Mouse (Mus musculus) kidney, postnatal 4 days (tissue): ENCODE data around the gene Cic.

Source experiments
- DNase-seq, 2 experiments: peaks; one replicate each; pipeline ENCODE4 v3.0.0; 2021; ENCODE audit warnings: mixed read lengths in 2 of 2

The Cic gene

DNA sequence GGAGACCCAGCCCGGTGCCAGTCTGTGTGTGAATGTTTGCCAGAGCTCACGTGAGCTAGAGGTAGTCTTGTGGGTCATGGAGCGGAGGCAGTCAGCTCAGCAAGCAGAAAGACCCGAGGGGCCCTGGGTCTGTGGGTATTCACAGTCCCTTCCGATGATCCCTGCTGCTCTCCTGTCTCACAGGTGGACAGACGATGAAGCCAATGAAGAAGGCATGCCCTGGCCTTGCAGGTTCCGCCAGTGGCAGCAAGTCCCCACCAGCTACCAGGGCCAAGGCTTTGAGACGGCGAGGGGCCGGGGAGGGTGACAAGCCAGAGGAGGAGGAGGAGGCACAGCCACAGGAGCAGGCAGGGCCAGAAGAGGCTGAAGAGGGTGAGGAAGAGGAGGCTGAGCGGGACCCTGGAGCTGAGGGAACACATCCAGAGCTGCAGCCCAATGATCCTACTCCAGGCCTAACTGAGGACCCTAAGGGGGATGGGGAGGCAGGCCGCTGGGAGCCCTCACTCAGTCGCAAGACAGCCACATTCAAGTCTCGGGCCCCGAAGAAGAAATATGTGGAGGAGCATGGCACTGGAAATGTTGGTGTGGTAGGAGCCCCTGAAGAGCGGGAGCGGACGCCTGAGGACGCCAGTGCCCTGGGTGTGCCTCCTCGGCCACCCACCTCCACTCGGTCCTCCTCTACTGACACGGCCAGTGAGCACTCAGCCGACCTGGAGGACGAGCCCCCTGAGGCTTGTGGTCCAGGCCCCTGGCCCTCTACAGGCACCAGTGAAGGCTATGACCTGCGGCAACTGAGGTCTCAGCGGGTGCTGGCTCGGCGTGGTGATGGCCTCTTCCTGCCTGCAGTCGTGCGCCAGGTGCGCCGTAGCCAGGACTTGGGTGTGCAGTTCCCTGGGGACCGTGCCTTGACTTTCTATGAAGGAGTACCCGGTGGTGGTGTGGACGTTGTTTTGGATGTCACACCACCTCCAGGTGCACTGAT lies 3.4 kb downstream of the Cic start:
- DNase-seq, result peak; percentile 11 to 30

DNA sequence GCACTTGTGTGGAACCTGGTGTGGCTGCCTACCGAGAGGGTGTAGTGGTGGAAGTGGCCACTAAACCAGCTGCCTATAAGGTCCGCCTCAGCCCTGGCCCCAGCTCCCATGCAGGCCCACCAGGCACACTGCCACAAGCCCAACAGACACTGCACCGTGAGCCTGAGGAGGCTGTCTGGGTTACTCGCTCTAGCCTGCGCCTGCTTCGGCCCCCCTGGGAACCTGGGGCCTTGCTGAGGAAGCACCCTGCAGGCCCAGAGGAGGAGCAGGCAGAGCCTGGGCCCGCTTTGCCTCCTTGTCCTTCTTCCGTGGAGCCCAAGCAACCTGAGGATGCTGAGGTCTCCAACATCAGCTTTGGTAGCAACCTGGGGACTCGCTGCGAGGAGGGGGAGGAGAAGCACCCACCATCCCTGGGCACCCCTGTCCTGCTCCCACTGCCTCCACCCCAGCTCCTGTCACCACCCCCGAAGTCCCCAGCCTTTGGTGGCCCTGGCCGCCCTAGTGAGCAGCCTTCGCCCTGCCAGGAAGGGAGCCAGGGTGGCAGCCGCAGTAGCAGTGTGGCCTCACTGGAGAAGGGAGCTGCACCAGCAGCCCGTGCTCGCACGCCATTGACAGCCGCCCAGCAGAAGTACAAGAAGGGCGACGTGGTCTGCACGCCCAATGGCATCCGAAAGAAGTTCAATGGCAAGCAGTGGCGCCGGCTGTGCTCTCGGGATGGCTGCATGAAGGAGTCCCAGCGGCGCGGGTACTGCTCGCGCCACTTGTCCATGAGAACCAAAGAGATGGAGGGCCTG lies 4.3 kb downstream of the Cic start:
- peak in 1 of 2 experiments; percentile 4 for DNase-seq

DNA sequence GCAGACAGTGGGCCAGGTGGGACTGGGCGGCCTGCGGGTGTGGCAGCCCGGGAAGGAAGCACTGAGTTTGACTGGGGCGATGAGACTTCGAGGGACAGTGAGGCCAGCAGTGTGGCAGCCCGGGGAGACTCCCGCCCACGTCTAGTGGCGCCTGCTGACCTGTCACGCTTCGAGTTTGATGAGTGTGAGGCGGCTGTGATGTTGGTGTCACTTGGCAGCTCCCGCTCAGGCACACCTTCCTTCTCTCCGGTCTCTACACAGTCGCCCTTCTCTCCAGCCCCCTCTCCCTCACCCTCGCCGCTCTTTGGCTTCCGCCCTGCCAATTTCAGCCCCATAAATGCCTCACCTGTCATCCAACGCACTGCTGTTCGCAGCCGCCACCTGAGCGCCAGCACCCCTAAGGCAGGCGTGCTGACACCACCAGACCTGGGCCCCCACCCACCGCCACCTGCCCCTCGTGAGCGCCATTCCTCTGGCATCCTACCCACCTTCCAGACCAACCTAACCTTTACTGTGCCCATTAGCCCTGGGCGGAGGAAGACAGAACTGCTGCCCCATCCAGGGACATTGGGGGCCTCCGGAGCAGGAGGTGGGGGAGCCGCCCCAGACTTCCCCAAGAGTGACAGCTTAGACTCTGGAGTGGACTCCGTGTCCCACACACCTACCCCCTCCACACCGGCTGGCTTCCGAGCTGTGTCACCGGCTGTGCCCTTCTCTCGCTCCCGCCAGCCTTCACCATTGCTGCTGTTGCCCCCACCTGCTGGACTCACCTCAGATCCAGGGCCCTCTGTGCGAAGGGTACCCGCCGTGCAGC lies 5.1 kb downstream of the Cic start:
- peak in 1 of 2 experiments; percentile 4 for DNase-seq

DNA sequence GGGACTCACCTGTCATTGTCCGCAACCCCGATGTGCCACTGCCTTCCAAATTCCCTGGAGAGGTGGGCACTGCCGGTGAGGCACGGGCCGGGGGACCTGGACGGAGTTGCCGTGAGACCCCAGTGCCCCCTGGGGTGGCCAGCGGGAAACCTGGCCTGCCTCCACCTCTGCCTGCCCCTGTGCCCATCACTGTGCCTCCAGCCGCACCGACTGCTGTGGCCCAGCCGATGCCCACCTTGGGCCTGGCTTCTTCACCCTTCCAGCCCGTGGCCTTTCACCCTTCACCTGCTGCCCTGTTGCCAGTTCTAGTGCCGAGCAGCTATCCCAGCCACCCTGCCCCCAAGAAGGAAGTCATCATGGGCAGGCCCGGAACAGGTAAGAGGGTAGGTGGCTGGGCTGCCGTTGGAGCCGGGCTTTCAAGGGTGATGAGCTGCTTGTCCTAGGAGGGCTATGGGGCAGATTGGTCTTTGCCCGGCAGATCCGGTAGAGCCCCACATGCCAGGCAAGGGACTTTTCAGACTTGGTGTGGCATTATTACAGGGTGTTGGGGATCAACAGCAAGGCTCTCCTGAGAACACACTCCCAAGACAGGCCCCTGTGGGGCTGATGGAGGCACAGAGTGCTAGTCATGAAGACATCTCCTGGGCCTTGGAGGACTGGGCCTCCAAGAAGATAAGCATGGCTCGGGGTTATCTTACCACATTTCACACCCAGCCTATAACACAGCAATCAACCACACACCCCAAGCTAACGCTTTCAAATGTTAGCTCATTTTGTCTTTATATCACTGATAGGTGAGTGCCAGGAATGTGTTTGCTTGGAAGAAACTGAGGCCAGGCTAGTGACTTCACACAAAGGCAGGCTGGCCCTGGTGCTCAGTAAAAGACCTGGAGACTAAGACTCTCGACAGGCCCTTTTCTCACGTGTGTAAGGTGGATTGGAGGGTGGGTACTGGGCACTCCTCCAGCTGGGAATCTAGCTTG lies 6.0 kb downstream of the Cic start:
- DNase-seq, result no peak

DNA sequence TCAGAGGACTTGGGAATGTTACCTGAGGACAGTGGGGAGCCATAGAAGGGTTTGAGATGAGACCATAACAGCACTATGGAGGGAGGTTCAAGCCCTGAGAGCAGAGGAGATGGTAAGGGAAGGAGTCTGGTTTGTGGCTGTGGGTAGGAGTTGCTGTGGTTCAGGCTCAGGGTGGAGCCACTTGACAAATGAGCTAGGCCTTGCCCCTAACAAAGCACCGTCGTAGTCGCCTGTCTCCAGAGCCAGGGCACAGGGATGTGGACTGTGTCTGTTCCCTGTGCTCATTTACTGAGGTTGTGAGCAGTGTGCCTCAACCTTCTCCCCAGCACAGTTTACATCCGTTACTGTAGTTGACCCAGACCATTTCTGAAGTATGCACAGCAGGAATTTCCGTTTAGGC lies 7.1 kb downstream of the Cic start:
- DNase-seq, result no peak

DNA sequence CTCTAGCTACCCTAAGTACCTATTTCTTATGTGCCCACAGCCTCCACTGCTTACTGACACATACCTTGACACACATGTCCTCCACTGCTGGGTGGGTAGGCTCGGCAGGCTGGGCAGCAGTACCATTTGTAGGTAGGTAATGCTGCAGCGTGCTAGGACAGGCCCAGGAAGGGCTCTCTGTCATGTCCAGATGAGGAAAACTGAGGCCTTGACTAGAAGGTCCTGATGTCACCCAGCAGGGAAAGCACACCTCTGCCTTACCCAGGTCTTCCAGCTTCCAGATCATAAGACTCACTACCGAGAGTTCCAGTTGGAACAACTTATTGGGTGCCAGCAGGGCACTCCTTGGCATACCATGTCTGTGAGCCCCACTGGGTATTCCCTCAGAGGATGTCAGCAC lies 7.5 kb downstream of the Cic start:
- DNase-seq, result no peak

DNA sequence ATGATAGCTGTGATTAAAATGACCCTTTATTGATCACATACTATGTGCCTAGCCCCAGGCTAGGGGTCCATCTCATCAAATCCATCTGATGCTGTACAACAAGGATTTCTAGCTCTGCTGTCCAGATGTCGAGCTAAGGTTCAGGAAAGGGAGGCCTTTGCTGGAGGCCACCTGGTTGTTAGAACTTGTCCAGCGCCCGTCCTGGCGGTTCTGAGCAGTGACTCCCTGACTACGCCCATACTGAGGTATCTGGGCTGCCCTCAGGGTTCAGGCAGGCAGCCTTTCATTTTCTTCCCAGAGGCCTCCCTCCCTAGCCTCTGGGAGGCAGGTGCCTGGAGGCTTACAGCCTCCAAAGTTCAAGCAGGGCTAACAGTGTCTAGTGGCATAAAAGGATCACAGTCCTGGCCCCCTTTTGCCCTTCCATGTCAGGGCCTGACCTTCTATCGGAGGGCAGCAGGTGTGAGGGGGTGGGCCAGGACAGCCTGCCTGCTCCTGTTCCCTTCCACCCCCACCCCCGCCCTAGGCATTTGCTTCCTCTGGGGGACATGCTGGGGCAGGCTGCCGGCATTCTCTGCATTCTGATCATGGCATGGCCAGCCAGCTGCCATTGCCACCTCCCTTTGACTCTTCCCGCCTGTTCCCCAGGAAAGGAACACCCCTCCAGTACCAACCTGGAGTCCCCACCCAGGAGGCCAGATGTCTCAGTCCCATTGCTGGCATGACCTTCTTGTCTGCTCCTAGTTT lies 8.2 kb downstream of the Cic start:
- DNase-seq, result peak in 1 of 2 experiments; percentile 13

DNA sequence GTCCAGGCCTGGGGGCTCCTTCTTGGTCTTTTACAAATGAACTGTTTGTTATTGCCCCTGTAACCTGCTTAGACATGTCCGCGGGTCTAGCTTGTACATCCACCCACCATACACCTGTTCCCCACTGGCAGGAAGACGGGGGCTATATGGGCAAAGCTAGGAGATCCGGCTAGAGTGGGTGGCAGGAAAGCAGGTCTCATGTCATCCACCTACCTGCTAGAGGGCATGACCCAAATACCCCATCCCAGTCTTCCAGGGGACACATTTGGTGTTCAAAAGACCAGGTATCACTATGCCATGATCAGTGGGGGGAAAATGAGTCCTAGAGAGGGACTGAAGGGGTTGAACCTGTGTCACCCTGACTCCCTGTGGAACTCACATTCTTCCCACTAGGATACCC lies 9.9 kb downstream of the Cic start:
- DNase-seq, result no peak

DNA sequence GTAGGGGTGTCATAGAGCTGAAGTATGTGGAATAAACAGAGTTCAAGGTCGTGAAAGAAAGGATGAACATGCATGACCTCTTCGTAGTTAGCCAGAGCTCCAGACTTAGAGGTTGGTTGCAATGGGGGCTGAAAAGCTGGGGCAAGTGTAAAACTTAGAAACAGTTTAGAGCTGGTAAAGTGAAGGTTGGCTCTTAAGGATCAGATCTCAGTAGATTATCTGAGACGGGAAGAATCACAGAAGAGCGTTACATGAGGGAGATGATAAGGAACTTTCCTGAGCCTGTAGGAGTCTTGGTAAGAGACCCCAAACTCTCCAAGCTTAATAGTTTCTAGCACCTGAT lies 10.5 kb downstream of the Cic start:
- DNase-seq, result no peak

DNA sequence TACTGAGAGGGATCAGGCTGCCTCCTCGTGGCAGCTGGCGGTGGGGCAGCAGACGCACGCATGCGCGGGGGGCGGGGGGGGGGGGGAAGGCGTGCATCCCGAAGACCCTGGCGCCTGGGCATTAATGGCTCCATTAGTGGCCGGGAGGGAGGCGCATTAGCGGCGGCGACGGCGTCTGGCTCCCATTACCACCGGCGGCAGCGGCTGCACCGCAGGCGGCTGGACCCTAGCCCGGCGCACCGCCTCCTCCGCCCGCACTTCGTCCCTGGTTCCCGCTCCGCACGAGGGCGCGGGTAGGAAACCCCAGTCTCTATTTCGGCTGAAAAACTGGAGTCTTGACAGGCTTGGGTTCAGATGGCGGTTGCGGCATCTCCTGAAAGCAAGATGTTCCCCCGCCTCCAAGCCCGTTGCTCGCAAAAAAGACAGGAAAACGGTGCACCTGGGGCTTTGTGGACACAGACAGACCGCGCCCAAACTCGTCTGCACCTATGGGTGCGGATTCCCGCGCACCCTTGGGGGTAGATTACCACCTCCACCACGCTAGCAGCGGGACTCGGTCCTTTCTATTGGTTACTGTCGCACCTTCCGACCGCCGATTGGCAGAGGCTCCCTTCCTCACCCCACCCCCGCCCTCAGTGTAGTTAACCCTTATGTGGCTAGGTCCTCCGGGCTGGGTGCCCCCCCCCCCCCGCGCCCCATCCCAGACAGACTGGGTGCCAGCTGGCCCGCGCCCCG lies 11.0 kb downstream of the Cic start:
- DNase-seq, result peak; percentile 80 to 89

DNA sequence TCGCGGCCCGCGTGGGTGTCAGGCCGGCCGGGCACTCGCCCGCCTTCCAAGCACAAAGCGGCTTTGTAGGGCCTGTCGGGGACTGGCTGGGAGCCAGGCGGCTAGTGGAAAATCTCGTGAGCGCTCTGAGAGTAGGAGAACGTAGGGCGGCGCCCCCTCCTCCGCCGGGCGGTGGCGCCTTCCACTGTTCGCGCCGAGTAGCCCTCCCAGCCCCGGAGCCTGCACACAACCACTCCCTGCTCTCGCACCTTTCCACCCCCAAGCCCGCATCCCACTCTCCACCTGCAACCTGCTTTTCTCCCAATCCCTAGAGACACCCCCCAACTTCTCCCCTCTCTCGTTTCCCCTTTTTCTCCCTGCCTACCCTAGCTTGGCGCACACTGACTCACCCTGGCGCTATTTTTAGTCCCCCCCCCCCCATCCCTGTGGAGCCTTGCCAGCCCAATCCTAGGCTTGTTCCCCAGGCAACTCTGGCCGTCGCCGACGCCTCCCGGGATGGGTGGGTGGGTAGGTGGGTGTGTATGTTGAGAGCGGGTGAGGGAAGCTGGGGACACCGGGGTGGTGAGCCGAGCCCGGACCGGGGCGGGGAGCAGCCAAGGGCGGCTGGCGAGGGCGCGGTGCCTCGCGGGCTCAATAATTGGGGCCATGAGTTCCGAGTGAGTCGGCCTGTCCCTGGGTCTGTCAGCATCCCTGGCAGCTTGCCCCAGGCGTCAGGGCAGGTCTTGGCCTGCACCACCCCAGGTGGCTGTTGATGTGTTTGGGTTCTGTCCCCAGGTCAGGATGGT lies 11.8 kb downstream of the Cic start:
- DNase-seq, result peak; percentile 89 to 94

DNA sequence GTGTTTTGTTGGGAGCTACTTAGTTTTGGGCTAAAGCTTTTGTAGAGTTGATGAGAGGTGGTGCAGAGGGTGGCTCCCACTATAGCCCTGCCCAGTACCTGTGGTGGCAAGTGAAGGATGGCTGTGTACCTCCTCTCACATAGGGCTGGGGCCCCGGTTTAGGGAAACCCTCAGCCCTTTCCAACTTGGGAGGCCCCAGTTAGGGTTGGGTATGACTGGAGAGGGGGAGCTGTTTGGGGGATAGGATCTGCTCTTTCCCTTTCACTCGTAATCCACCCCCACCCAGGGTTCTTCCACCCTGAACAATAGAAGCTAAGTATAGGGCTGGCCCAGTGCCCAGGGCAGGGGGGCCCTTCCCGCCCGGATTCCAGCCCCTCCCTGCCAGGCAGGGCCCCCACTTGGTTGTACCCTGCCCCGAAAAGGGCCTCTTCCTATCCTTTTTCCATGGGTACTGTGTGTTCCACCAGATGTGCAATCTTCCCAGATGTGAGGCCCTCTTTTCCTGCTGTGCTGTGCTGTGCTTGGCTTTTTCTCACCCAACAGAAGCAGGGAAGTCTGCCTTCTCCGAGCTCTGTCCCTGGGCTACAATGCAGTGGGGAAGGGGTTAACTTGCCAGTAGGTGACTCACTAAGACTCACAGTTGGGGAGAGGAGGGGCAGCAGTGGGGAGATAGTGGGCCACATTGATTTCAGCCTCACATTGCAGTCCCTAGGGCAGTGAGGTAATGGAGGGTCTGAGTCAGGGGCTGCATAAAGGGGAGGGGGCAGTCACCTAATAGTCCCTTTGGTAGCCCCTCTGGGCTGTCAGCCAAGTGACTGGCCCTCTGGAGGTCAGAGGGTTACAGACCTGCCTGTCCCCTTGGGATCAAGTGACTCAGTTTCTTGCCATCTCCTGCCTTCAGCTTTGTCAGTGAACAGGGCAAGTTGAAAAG lies 12.6 kb downstream of the Cic start:
- peak; percentile 62 to 73 for DNase-seq

DNA sequence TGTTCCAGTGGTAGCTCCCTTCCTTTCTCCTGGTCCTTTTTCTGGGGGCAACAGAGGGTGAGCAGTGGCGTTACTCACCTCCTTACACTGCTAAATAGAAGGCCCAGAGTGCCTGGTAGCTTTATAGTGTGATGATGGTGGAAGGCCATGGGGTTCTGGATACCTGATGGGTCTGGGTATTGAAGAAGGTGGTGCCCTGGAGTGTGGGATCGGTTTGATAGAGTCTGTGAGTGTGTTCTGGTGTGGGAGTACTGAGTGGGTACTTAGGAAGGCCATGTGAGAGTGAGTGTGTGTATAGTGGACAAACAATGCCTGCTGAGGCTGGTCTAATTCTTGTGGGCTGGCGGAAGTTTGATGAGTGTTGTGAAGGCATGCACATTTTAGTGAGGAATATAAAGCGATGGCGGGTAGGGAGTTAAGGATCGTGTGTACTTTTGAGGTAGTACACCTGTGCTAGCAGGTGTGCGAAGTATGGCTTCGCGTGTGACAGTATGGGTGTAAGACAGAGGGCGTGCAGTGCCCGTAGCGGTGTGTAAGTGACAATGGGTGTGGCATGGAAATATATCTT lies 13.7 kb downstream of the Cic start:
- DNase-seq, result no peak

DNA sequence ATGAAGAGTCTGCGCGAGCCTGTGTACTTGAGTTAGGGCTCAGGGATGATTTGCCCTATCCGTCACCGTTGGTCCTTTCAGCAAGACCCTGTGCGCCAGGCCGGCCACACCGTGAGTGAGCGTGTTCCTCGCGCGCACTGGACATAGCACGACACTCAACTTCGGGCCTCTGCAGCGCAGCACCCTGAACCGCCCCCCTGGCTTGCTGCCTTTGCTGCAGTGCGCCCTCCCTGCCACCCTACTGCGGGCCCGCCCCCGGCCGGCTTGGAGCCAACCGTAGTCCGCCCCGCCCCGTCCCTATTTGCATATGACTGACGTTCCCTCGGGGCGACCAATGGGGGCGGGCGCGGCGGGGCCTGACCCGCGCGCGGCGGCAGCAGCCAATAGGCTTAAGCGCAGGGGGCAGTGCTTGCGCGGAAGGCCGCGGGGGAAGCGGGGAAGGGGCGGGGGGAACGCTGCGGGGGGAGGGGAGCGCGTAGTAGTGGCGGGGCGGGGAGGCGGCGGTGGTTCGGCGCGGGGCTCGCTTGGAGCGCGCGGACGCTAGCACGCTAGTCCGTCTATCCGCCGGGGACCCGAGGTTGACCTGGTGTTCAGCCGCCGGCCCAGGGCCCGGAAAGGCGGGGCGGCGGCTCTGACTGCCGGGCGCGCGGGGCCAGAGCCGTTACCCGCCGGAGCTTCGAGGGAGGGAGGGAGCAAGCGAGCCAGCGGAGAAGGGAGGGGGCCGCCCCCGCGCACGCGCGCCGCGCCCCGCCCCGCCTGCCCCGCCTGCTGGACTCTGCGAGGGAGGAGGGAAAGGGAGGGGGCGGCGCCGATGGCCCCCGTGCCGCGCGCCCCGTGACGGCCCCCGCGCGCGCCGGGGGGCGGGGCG lies 14.5 kb downstream of the Cic start:
- peak; percentile 99 for DNase-seq

DNA sequence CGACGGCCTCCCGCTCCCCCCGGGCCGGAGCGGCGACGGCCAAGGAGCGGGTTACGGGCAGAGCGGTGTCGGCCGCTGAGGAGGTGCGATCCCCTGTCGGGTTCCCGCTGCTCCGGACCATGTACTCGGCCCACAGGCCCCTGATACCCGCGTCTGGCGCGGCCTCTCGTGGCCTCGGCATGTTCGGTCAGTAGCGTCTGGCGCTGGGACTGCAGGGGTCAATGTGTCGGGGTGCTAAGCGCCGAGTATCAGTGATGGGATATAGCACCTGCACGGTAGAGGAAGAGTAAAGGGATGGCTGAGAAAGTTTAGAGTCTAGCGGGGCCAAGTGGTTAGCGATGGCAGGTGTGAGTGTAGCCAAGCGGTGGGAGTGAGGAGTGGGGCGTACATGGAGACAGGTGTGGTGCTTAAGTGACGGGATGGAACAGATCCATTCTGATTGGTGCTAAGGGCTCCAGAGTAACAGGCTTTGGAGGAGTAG lies 15.3 kb downstream of the Cic start:
- peak; percentile 60 to 78 for DNase-seq

DNA sequence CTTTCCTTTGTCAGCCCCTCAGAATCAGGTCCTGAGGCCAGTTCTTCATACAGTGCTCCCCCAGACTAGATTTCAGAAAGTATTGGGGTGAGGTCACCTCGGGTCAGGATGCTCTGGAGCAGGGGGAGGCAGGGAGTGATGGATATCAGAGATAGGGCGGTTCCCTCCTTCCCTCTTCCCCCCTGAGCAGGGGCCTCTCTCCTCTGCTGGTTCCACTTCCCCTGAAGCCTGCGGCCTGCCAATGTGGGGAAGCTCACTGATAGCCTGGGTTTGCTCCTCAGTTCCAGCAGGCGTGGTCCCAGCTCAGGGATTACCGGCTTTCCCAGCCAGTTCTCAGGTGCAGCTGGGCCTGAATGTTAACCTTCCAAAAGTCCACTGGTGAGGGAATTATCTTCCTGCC lies 16.1 kb downstream of the Cic start:
- DNase-seq, result peak in 1 of 2 experiments; percentile 16

DNA sequence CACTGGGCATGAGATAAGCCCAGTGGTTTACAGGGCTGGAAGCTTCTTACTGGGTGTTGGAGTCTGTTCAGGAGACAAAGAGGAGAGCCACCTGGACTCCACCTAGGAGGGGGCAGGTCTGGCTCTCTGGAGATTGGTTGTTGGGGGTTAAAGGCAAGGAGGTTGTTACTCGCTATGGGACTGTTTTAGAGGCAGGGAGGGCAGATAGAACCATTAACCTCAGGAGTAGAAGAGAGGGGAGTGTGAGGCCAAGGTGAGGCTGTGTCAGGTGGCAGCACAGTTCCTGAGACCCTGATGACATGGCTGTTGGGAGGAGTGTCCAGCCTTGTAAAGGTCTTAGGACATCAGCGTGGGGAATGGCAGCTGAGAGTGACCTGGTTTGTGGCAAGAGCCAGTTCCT lies 16.7 kb downstream of the Cic start:
- no peak for DNase-seq
